In genomic region chr5:64788175-64788574, GRCm38 (mm10) we compare ENCODE assay signal across 21 mouse cellular contexts. TPM values are rescaled to one million over a fixed set of nuclear protein-coding genes. Genes with fewer than 3 reads are reported as not detected.
DNase-seq lines count a peak whose midpoint lies in the region; ATAC-seq and TF ChIP-seq lines count a peak whose summit lies in the region.
"Had no signal": no experiment of that assay in that cellular context is flagged by ENCODE, and none has a peak within 500 bp of the region (broad histone marks: within the 10 kb centered on the region; RNA-seq: fewer than 3 reads in every experiment).

No protein-coding gene starts in this region.

- H3K4me3 ChIP-seq in liver, embryonic 11.5 days (ENCODE audit: low read depth, low read length), result no peak overlapping the region
- no peak overlapping the region for H3K4me3 ChIP-seq in intestine, postnatal 0 days (ENCODE audit: low read depth, low read length)
- no peak overlapping the region for H3K4me3 ChIP-seq in stomach, postnatal 0 days (ENCODE audit: low read depth, low read length)
- no peak overlapping the region for H3K4me3 ChIP-seq in lung, postnatal 0 days (ENCODE audit: low read depth, low read length)
- H3K4me3 ChIP-seq: embryonic facial prominence, embryonic 10.5 days; forebrain, embryonic 15.5 days; heart, embryonic 10.5 days; hindbrain, embryonic 13.5 days had no signal

- H3K36me3 ChIP-seq in liver, embryonic 11.5 days (ENCODE audit: control insufficient read depth, insufficient read depth, low read length), result no peaks in the 10 kb centered on the region; the same call in 1 of the 2 replicates
- H3K36me3 ChIP-seq in intestine, postnatal 0 days (ENCODE audit: control insufficient read depth, insufficient read depth), result no peaks in the 10 kb centered on the region
- no peaks in the 10 kb centered on the region for H3K36me3 ChIP-seq in stomach, postnatal 0 days (ENCODE audit: control insufficient read depth, insufficient read depth, low read length)
- no peaks in the 10 kb centered on the region for H3K36me3 ChIP-seq in lung, postnatal 0 days (ENCODE audit: insufficient read depth, low read length)
- H3K36me3 ChIP-seq: embryonic facial prominence, embryonic 10.5 days; forebrain, embryonic 15.5 days; heart, embryonic 10.5 days; hindbrain, embryonic 13.5 days had no signal

- ATAC-seq in liver, embryonic 11.5 days (replicated peaks; ENCODE audit: low FRiP score), result 0 out of 2 replicates have a peak, but pooled peaks have one; percentile 39
- ATAC-seq in intestine, postnatal 0 days, result peak; percentile 80
- 0 out of 2 replicates have a peak, but pooled peaks have one; percentile 38 for ATAC-seq in stomach, postnatal 0 days (ENCODE audit: low FRiP score, low TSS enrichment)
- no peak for ATAC-seq in lung, postnatal 0 days
- ATAC-seq: forebrain, embryonic 15.5 days; hindbrain, postnatal 0 days had no signal

- no peak overlapping the region for H3K9ac ChIP-seq in liver, embryonic 11.5 days (ENCODE audit: low read depth, low read length)
- no peak overlapping the region for H3K9ac ChIP-seq in intestine, postnatal 0 days (ENCODE audit: low read depth, low read length)
- no peak overlapping the region for H3K9ac ChIP-seq in stomach, postnatal 0 days (ENCODE audit: low read length)
- no peak overlapping the region for H3K9ac ChIP-seq in lung, postnatal 0 days (replicated peaks; ENCODE audit: low read depth)
- H3K9ac ChIP-seq: forebrain, embryonic 15.5 days; hindbrain, embryonic 13.5 days had no signal

- no peaks in the 10 kb centered on the region for H3K27me3 ChIP-seq in liver, embryonic 11.5 days (replicated peaks; ENCODE audit: control insufficient read depth, insufficient read depth, low read length)
- no peaks in the 10 kb centered on the region for H3K27me3 ChIP-seq in intestine, postnatal 0 days (replicated peaks; ENCODE audit: control insufficient read depth, insufficient read depth, low read length)
- no peaks in the 10 kb centered on the region for H3K27me3 ChIP-seq in stomach, postnatal 0 days (ENCODE audit: control insufficient read depth, insufficient read depth, low read length)
- no peaks in the 10 kb centered on the region for H3K27me3 ChIP-seq in lung, postnatal 0 days (replicated peaks; ENCODE audit: insufficient read depth, low read length)
- H3K27me3 ChIP-seq: CH12.LX; forebrain, embryonic 15.5 days; hindbrain, embryonic 13.5 days had no signal

- TF ChIP-seq EP300 in stomach, postnatal 0 days (optimal IDR thresholded peaks at IDR 0.05), result no peak
- TF ChIP-seq EP300 in lung, postnatal 0 days (IDR thresholded peaks at IDR 0.05), result no peak

- TF ChIP-seq CTCF in intestine, postnatal 0 days (IDR thresholded peaks at IDR 0.05; ENCODE audit: low read depth), result no peak
- TF ChIP-seq CTCF in stomach, postnatal 0 days (IDR thresholded peaks at IDR 0.05; ENCODE audit: low read depth), result no peak
- no peak for TF ChIP-seq CTCF in lung, postnatal 0 days (IDR thresholded peaks at IDR 0.05)

- H3K27ac ChIP-seq in liver, embryonic 11.5 days (ENCODE audit: low read depth, low read length), result no peak overlapping the region
- H3K27ac ChIP-seq in intestine, postnatal 0 days (ENCODE audit: low read depth, low read length), result peak overlapping the region; percentile 50; the same call in 1 of the 2 replicates
- no peak overlapping the region for H3K27ac ChIP-seq in stomach, postnatal 0 days (replicated peaks)
- no peak overlapping the region for H3K27ac ChIP-seq in lung, postnatal 0 days (ENCODE audit: low read length)
- H3K27ac ChIP-seq: embryonic facial prominence, embryonic 10.5 days; forebrain, embryonic 15.5 days; heart, embryonic 10.5 days; hindbrain, embryonic 13.5 days; hindbrain, postnatal 0 days had no signal

- DNase-seq in liver, embryonic 11.5 days (ENCODE audit: low spot score), result no peak
- no peak for DNase-seq in liver
- DNase-seq in R1 (ENCODE audit: low read depth, low spot score), result peak; percentile 77
- DNase-seq in stomach, postnatal 0 days (ENCODE audit: low spot score), result no peak
- no peak for DNase-seq in neural tube, embryonic 10.5 days (ENCODE audit: extremely low spot score, low spot score)
- DNase-seq in lung, postnatal 0 days (ENCODE audit: low spot score), result no peak
- DNase-seq in lung, postnatal 4 days, result no peak
- DNase-seq: adrenal gland, adult 2 months; adrenal gland, postnatal 25 days; cerebellum, adult 18-20 months; cerebellum, adult 9-11 months; gastrocnemius, postnatal 36 days; heart, adult 18-20 months; heart, postnatal 10 days had no signal

- H3K4me1 ChIP-seq in liver, embryonic 11.5 days (replicated peaks; ENCODE audit: control insufficient read depth, insufficient read depth, low read length), result 0 out of 2 replicates have a peak, but pooled peaks cover 4% of the 10 kb centered on the region
- H3K4me1 ChIP-seq in intestine, postnatal 0 days (replicated peaks; ENCODE audit: control insufficient read depth, insufficient read depth, low read length), result no peaks in the 10 kb centered on the region
- H3K4me1 ChIP-seq in stomach, postnatal 0 days (replicated peaks; ENCODE audit: control insufficient read depth, insufficient read depth), result 0 out of 2 replicates have a peak, but pooled peaks cover 2% of the 10 kb centered on the region
- H3K4me1 ChIP-seq in lung, postnatal 0 days (ENCODE audit: insufficient read depth, low read depth, low read length), result no peaks in the 10 kb centered on the region
- H3K4me1 ChIP-seq: embryonic facial prominence, embryonic 10.5 days; forebrain, embryonic 15.5 days; heart, embryonic 10.5 days; hindbrain, embryonic 13.5 days had no signal

- 87% methylated on average over 1 of the region's 1 CpGs for WGBS in liver, embryonic 11.5 days
- 82% methylated on average over 1 of the region's 1 CpGs for WGBS in intestine, postnatal 0 days
- WGBS in stomach, postnatal 0 days, result 88% methylated on average over 1 of the region's 1 CpGs
- 81% methylated on average over 1 of the region's 1 CpGs for WGBS in lung, postnatal 0 days

- no peaks in the 10 kb centered on the region for H3K9me3 ChIP-seq in liver, embryonic 11.5 days (ENCODE audit: control insufficient read depth, low read length)
- no peaks in the 10 kb centered on the region for H3K9me3 ChIP-seq in intestine, postnatal 0 days (ENCODE audit: control insufficient read depth)
- no peaks in the 10 kb centered on the region for H3K9me3 ChIP-seq in stomach, postnatal 0 days (ENCODE audit: control insufficient read depth, low read length)
- no peaks in the 10 kb centered on the region for H3K9me3 ChIP-seq in lung, postnatal 0 days (ENCODE audit: low read length)
- H3K9me3 ChIP-seq: embryonic facial prominence, embryonic 10.5 days; forebrain, embryonic 15.5 days; heart, embryonic 10.5 days had no signal

- H3K4me2 ChIP-seq in liver, embryonic 11.5 days, result no peak overlapping the region
- H3K4me2 ChIP-seq in intestine, postnatal 0 days (replicated peaks; ENCODE audit: low read depth), result no peak overlapping the region
- no peak overlapping the region for H3K4me2 ChIP-seq in stomach, postnatal 0 days (replicated peaks; ENCODE audit: low read depth)
- no peak overlapping the region for H3K4me2 ChIP-seq in lung, postnatal 0 days (replicated peaks; ENCODE audit: low read depth, low read length)
- H3K4me2 ChIP-seq: forebrain, embryonic 15.5 days; hindbrain, embryonic 13.5 days had no signal

RNA-seq across cellular contexts. Expression of gene Klf3, which starts 15.0 kb away (rescaled TPM):
- 66.9 and 68.7 TPM in 2 replicates for polyA plus RNA-seq in liver, embryonic 11.5 days (2014; fragmentation: Nextera tagmentation; extraction: Ambion mirVana)
- 76.9 and 79.3 TPM in 2 replicates for polyA plus RNA-seq in intestine, postnatal 0 days (2015; fragmentation: Nextera tagmentation; extraction: Ambion mirVana)
- polyA plus RNA-seq in stomach, postnatal 0 days (2015; fragmentation: Nextera tagmentation; extraction: Ambion mirVana), result 97.5 and 101 TPM in 2 replicates
- polyA plus RNA-seq in lung, postnatal 0 days (2015; fragmentation: Nextera tagmentation; extraction: Ambion mirVana), result 89.7 and 104 TPM in 2 replicates
